Mouse (Mus musculus) spleen, adult 2 months (tissue): ENCODE results near the gene Epb41l1.

Experiments
- CTCF ChIP-seq: fragments of 200-500 bp; IDR thresholded peaks from 2 replicates; pipeline ENCODE4 v1.5.1; 2011; ENCODE audit warnings: mild to moderate bottlenecking, inconsistent platforms; ENCODE audit not compliant: insufficient read depth, insufficient read length, insufficient replicate concordance; ENCODE audit errors: extremely low read depth
- POLR2A ChIP-seq: fragments of 200-500 bp; IDR thresholded peaks from 2 replicates; pipeline ENCODE4 v1.6.1; 2011; ENCODE audit warnings: low read depth, low read length, inconsistent platforms

GRCm38 (mm10) chr2:156441909-156442308 lies 21.2 kb downstream of the Epb41l1 start:
- no peak for TF ChIP-seq POLR2A
- no peak for TF ChIP-seq CTCF
